Mouse (Mus musculus) G1E (cell line): ENCODE data around the gene Nans.

Source experiments
- CTCF ChIP-seq: IDR thresholded peaks from 2 replicates; pipeline ENCODE4 v1.5.1; 2012; ENCODE audit warnings: low read depth, low read length, inconsistent platforms, mixed read lengths
- POLR2AphosphoS5 ChIP-seq: IDR thresholded peaks from 2 replicates; pipeline ENCODE4 v1.6.1; 2012; ENCODE audit warnings: low read depth, low read length, inconsistent platforms; ENCODE audit not compliant: insufficient replicate concordance
- TAL1 ChIP-seq: conservative IDR thresholded peaks from 2 replicates; pipeline ENCODE4 v1.6.1; 2012; ENCODE audit warnings: low read depth, low read length, inconsistent platforms, mixed read lengths

DNA sequence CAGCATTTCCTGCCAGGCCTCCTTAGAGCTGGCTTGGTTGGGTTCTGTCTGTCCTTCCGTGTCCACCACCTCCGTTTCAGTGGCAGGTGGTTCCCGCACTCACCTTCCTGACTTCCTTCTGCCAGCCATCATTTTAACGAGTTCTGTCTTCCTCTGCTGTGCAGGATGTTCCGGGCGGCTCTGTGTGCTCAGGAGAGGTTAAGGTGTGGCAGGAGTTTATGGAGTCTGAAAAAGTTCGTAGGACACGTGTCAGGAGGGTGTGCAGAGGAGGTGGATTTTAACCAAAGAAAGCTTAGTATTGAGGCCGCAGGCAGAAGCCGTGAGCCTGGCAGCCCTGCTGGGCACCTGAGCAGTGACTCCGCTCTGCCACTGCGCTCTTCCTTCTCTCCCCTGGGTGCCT lies 6.5 kb downstream of the Nans start:
- TF ChIP-seq CTCF, result no peak
- TF ChIP-seq POLR2AphosphoS5, result no peak
- no peak for TF ChIP-seq TAL1
